Mouse (Mus musculus) lung, postnatal 0 days (tissue): ENCODE measurements around the gene Cep104. TPM values are rescaled to one million over a fixed set of nuclear protein-coding genes. Genes with fewer than 3 reads are reported as not detected.

ENCODE experiments used
- ATAC-seq: fragments of 200-750 bp; cut with Nextera tagmentation; 2 replicates; pipeline ENCODE4 v1.8.0; 2017; ENCODE audit warnings: moderate library complexity
- DNase-seq: peaks from one replicate; pipeline ENCODE4 v3.0.0-alpha.2; 2016; ENCODE audit warnings: low spot score
- H3K27ac ChIP-seq: fragments of 300-500 bp; sonication (generic); 2 replicates; pipeline ENCODE4 v1.5.1; 2014; ENCODE audit warnings: antibody characterized with exemption, mild to moderate bottlenecking, low read length, mixed read lengths
- H3K27me3 ChIP-seq: fragments of 300-500 bp; sonication (generic); replicated peaks from 2 replicates; pipeline ENCODE4 v1.6.1; 2014; ENCODE audit warnings: low read length, mixed read lengths; ENCODE audit not compliant: insufficient read depth
- H3K36me3 ChIP-seq: fragments of 300-500 bp; sonication (generic); 2 replicates; pipeline ENCODE4 v1.6.1; 2014; ENCODE audit warnings: low read length, mixed read lengths; ENCODE audit not compliant: insufficient read depth
- H3K4me1 ChIP-seq: fragments of 300-500 bp; sonication (generic); 2 replicates; pipeline ENCODE4 v1.6.1; 2014; ENCODE audit warnings: antibody characterized with exemption, low read depth, low read length, mixed read lengths; ENCODE audit not compliant: insufficient read depth
- H3K4me2 ChIP-seq: fragments of 300-500 bp; sonication (generic); replicated peaks from 2 replicates; pipeline ENCODE4 v1.6.1; 2014; ENCODE audit warnings: low read depth, mild to moderate bottlenecking, low read length, moderate library complexity, mixed read lengths
- H3K4me3 ChIP-seq: fragments of 300-500 bp; sonication (generic); 2 replicates; pipeline ENCODE4 v1.5.1; 2014; ENCODE audit warnings: low read depth, low read length
- H3K9ac ChIP-seq: fragments of 300-500 bp; sonication (generic); replicated peaks from 2 replicates; pipeline ENCODE4 v1.6.1; 2014; ENCODE audit warnings: low read depth, mild to moderate bottlenecking
- H3K9me3 ChIP-seq: fragments of 300-500 bp; sonication (generic); 2 replicates; pipeline ENCODE4 v1.6.1; 2016; ENCODE audit warnings: low read length, mixed read lengths
- CTCF ChIP-seq: IDR thresholded peaks from 2 replicates; pipeline ENCODE4 v1.5.1; 2016; ENCODE audit warnings: antibody characterized with exemption, mild to moderate bottlenecking
- EP300 ChIP-seq: IDR thresholded peaks from 2 replicates; pipeline ENCODE4 v1.6.1; 2016; ENCODE audit warnings: antibody characterized with exemption, mild to moderate bottlenecking, control low read depth
- WGBS: fragments of 180-500 bp; shearing (Covaris S2); extraction: QIAGEN DNeasy Blood & Tissue Kit; methylation state at CpG from one replicate; pipeline ENCODE4 v1.1.7; 2014; 5-methylcytosine and 5-hydroxymethylcytosine counted together
- polyA plus RNA-seq: library from polyadenylated mRNA; unstranded; fragments of >200 nt; fragmentation: Nextera tagmentation; extraction: Ambion mirVana; gene quantifications from 2 replicates; pipeline ENCODE4 v1.2.1, GENCODE M21; 2015

The Cep104 gene
- polyA plus RNA-seq, 1 experiment from 2014 or later: 9.6 TPM

GRCm38 (mm10) chr4:154045837-154046236, 70.8 kb downstream of the Cep104 start:
- DNase-seq (no peak), ATAC-seq (no peak)
- Histone ChIP-seq H3K27ac (no peak overlapping the region), H3K4me3 (no peak overlapping the region), H3K27me3 (no peaks in the 10 kb centered on the region), H3K9me3 (no peaks in the 10 kb centered on the region), H3K4me2 (no peak overlapping the region), H3K4me1 (no peaks in the 10 kb centered on the region), H3K36me3 (no peaks in the 10 kb centered on the region), H3K9ac (no peak overlapping the region)
- WGBS: 72% methylated on average over 5 of the region's 5 CpGs
- TF ChIP-seq EP300: no peak
- TF ChIP-seq CTCF: no peak

DNA sequence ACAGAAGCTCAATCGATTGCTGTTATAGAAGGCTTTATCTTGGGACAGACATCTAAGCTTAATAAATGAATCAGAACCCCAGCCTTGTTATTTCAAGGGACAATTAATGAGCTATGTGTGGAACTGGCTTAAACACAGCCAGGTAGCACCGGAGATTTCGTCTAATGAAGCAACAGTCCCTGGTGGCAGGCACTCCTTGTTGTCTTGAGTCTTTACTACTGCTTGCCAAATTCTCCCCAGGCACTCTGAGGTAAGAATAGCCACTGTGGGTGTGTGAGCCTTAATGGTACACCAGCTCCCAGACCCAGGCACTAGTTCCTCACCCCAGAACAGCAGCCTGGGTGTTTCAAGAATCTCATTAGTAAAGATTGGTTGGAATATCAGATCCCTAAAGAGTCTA, 76.4 kb downstream of the Cep104 start:
- Histone ChIP-seq H3K4me3 (no peak overlapping the region), H3K27me3 (no peaks in the 10 kb centered on the region), H3K9me3 (no peaks in the 10 kb centered on the region), H3K9ac (no peak overlapping the region), H3K36me3 (no peaks in the 10 kb centered on the region), H3K4me2 (no peak overlapping the region), H3K4me1 (no peaks in the 10 kb centered on the region), H3K27ac (no peak overlapping the region)
- WGBS: 78% methylated on average over 3 of the region's 3 CpGs
- TF ChIP-seq EP300: no peak
- TF ChIP-seq CTCF: no peak
- DNase-seq (no peak), ATAC-seq (no peak)

- Histone ChIP-seq H3K36me3 (no peaks in the 10 kb centered on the region), H3K27me3 (no peaks in the 10 kb centered on the region), H3K9me3 (no peaks in the 10 kb centered on the region), H3K9ac (no peak overlapping the region), H3K4me2 (no peak overlapping the region), H3K27ac (no peak overlapping the region), H3K4me1 (no peaks in the 10 kb centered on the region), H3K4me3 (no peak overlapping the region)
- ATAC-seq (no peak), DNase-seq (no peak)
- WGBS: 61% methylated on average over 4 of the region's 4 CpGs
- peak; percentile 43 for TF ChIP-seq CTCF
- TF ChIP-seq EP300: no peak
Measured at GRCm38 (mm10) chr4:154053065-154053464, 78.1 kb downstream of the Cep104 start.

- no peaks in the 10 kb centered on the region for H3K36me3 ChIP-seq
- H3K4me3 ChIP-seq: no peak overlapping the region
- ATAC-seq: no peak
- H3K4me1 ChIP-seq: no peaks in the 10 kb centered on the region
- no peak overlapping the region for H3K4me2 ChIP-seq
- H3K27me3 ChIP-seq: no peaks in the 10 kb centered on the region
- no peaks in the 10 kb centered on the region for H3K9me3 ChIP-seq
- no peak for DNase-seq
- no peak for TF ChIP-seq EP300
- TF ChIP-seq CTCF: no peak
- WGBS: 76% methylated on average over 7 of the region's 7 CpGs
- no peak overlapping the region for H3K9ac ChIP-seq
- no peak overlapping the region for H3K27ac ChIP-seq
Measured at GRCm38 (mm10) chr4:154055482-154055881, 80.5 kb downstream of the Cep104 start.

GRCm38 (mm10) chr4:154056046-154056445, 81.1 kb downstream of the Cep104 start:
- 60% methylated on average over 2 of the region's 2 CpGs for WGBS
- H3K4me1 ChIP-seq: no peaks in the 10 kb centered on the region
- H3K9ac ChIP-seq: no peak overlapping the region
- H3K9me3 ChIP-seq: no peaks in the 10 kb centered on the region
- H3K36me3 ChIP-seq: no peaks in the 10 kb centered on the region
- H3K27me3 ChIP-seq: no peaks in the 10 kb centered on the region
- no peak overlapping the region for H3K4me2 ChIP-seq
- no peak for DNase-seq
- ATAC-seq: no peak
- H3K27ac ChIP-seq: no peak overlapping the region
- no peak overlapping the region for H3K4me3 ChIP-seq
- no peak for TF ChIP-seq EP300
- no peak for TF ChIP-seq CTCF

- 20% methylated on average over 2 of the region's 2 CpGs for WGBS
- no peaks in the 10 kb centered on the region for H3K27me3 ChIP-seq
- DNase-seq (no peak), ATAC-seq (no peak)
- H3K9ac ChIP-seq: no peak overlapping the region
- H3K36me3 ChIP-seq: no peaks in the 10 kb centered on the region
- TF ChIP-seq CTCF (no peak), EP300 (no peak)
- H3K4me2 ChIP-seq: no peak overlapping the region
- no peak overlapping the region for H3K4me3 ChIP-seq
- H3K27ac ChIP-seq: no peak overlapping the region
- H3K4me1 ChIP-seq: no peaks in the 10 kb centered on the region
- H3K9me3 ChIP-seq: no peaks in the 10 kb centered on the region
Measured at GRCm38 (mm10) chr4:154056661-154057060, 81.7 kb downstream of the Cep104 start.

DNA sequence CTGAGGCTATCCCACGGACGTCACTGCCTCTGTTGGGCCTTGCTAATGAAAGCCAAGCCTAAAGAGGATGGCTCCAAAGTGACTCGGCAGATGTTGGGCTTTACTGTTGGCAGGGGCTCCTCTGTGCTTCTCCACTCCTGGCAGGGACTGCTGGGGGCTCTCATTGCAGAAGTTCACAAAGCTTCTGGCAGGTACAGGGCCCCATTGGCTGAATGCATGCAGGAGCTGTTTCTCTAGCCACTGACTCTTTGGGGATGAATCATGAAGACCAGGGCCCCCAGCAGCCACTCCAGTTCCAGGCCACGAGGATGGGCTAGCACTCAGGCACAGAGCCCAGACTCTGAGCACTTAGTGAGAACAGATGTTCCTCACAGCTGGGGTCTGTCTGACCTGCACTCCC, 82.7 kb downstream of the Cep104 start:
- Histone ChIP-seq H3K27ac (no peak overlapping the region), H3K27me3 (no peaks in the 10 kb centered on the region), H3K36me3 (no peaks in the 10 kb centered on the region), H3K4me1 (no peaks in the 10 kb centered on the region), H3K4me2 (no peak overlapping the region), H3K4me3 (no peak overlapping the region), H3K9ac (no peak overlapping the region), H3K9me3 (no peaks in the 10 kb centered on the region)
- 58% methylated on average over 4 of the region's 4 CpGs for WGBS
- ATAC-seq (no peak), DNase-seq (no peak)
- TF ChIP-seq EP300: no peak
- no peak for TF ChIP-seq CTCF

Other genes starting within 250 kb of the Cep104 start
- 57.6 and 61.5 TPM in 2 replicates for gene A430005L14Rik, start 18.0 kb upstream of the Cep104 start, polyA plus RNA-seq
- 8.1 and 8.6 TPM in 2 replicates for gene Dffb, start 68 bp upstream of the Cep104 start, polyA plus RNA-seq
- gene Lrrc47, start 36.5 kb downstream of the Cep104 start, polyA plus RNA-seq: 15.2 and 15.4 TPM in 2 replicates
- 57.9 and 59.4 TPM in 2 replicates for gene Smim1, start 51.0 kb downstream of the Cep104 start, polyA plus RNA-seq
- not detected in 2 replicates for gene Ccdc27, start 67.5 kb downstream of the Cep104 start, polyA plus RNA-seq
- 1.8 and 2.6 TPM in 2 replicates for gene Trp73, start 165.0 kb downstream of the Cep104 start, polyA plus RNA-seq
- gene Wrap73, start 167.2 kb downstream of the Cep104 start, polyA plus RNA-seq: 19.8 and 21.6 TPM in 2 replicates
- 249 and 268 TPM in 2 replicates for gene Tprgl, start 185.5 kb downstream of the Cep104 start, polyA plus RNA-seq
- gene Megf6, start 195.5 kb downstream of the Cep104 start, polyA plus RNA-seq: 24.1 and 25.5 TPM in 2 replicates